Mouse (Mus musculus): ENCODE results near the gene Slc22a8.

DNA sequence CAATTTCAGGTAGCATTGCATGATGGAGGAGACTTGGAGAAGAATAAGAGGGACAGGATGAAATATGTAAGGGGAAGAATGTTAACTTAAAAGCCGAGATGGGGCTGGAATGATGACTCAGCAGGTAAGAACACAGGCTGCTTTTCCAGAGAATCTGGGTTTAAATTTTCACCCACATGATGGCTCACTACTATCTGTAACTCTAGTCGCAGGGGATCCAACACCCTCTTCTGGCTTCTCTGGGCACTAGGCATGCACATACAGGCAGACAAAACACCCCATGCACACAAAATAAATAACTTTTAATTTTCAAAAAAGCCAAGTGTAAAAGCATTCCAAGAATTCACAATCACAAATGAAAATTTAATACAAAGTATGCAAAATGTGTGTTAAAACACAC lies 25.8 kb upstream of the Slc22a8 start:
- TF ChIP-seq POLR2A (IDR thresholded peaks at IDR 0.05; ENCODE audit: low read depth, low read length) = no peak
- TF ChIP-seq CTCF (IDR thresholded peaks at IDR 0.05; ENCODE audit: extremely low read depth, insufficient read length, insufficient replicate concordance, low read depth, low read length) = no peak
